Mouse (Mus musculus): ENCODE results near the gene Ift81. TPM values are rescaled to one million over a fixed set of nuclear protein-coding genes. Genes with fewer than 3 reads are reported as not detected.
"Not testable (repeated sequence)": the region's sequence is repeated elsewhere in the genome, so short reads cannot be mapped to it uniquely, and the experiment has no call there.

Gene Ift81
- total RNA-seq (2022) = 10 to 100 TPM; 64.5 to 96.2 (median 80.6) TPM

DNA sequence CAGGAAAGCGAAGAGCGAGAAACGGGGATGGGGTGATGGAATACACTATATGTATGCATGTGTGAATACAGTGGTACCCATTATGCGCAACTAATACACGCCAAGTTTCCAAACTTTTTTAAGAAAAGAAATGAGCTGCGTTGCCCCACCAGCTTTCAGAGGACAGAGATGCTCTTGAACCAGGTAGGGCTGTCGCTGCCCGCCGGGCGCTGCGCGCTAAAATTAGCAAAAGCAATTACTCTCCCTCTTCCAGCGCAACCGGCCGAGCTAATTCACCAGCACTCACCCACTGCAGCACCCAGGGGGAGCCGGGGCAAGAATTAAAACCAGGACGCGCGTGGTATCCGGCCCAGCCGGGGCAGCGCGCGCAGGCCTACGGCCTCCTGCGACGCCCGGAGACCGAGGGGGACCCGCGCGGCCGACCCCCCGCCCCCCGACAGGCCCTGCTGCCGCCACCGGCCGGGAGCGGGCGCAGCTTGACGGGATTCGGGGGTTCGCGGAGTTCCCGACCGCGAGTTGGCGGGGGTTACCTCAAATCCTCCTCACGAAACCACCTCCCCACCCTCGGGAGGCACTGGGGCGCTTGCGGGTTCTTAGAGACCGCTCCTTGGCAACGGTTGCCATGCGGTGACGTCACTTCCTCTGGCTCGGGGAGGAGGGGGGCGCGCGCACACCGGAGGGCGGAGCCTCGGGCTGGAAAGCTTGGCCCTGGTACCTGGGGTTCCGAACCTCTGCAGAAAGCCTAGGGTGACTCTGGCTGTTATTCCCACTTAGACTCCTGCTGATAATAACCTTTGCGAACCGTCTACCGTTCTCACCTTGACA lies at the start of gene Ift81:
Gene Ift81 (minus strand): TSS at position 611 of the 825 bp plus-strand sequence.
- peak; percentile 93 for DNase-seq (ENCODE audit: low spot score)

- no peak for DNase-seq (ENCODE audit: low spot score)
These were observed 48.2 kb upstream of the Ift81 start for GRCm38 (mm10) chr5:122662501-122662900.

DNA sequence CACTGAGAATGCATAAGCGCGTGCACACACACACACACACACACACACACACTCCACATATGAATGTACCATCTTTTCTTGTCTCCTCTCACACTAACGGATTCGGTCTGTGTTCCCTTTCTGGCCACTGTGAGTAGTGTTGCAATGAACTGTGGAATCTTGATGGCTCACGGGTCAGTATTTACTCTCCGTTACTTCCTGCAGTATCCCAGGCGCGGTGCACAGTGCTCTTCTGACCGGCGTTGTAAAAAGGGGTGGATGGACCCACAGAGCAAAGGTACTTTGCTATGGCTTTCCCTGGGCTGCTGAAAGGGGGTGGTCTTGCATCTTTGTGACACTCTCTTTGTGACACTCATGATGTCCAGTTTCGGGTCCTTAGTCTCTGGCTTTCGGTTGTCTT lies 42.5 kb upstream of the Ift81 start:
- DNase-seq (ENCODE audit: low spot score) = no peak

GRCm38 (mm10) chr5:122654268-122654573 lies 39.9 kb upstream of the Ift81 start:
- no peak for DNase-seq (ENCODE audit: low spot score)

- no peak for DNase-seq (ENCODE audit: low spot score)
These were observed 39.3 kb upstream of the Ift81 start for GRCm38 (mm10) chr5:122653446-122654267.

DNA sequence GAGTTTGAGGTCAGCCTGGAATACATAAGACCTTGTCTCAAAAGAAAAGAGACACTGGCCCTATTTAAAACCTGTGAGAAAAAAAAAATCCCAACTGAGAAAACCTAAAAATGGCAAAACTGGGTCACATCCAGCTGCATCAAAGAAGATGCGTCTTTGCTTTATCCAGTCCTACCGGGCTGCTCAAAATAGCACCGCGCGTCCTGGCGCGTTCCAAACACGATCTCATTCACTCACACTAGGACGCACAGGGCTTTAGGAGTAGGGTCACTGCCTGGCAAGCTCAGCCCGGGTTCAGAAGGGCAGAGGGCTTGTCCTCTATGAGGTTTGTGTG lies 38.8 kb upstream of the Ift81 start:
- DNase-seq (ENCODE audit: low spot score) = no peak

DNA sequence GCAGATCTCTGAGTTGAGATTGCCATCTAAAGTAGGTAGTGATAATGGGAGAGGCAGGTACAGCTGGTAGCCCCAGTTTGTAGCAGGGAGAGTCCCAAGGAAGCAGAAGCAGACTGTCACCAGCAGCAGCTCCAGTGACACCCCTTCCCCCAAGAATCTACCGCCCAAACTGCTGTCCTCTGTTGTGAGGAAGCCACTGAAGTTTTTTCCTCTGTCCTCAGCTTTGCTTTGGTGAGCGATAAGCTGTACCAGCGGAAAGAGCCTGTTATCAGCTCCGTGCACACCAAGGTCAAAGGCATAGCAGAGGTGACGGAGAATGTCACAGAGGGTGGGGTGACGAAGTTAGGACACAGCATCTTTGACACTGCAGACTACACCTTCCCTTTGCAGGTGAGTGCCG lies 38.2 kb upstream of the Ift81 start:
- no peak for DNase-seq (ENCODE audit: low spot score)

GRCm38 (mm10) chr5:122650100-122650499 lies 35.8 kb upstream of the Ift81 start:
- no peak for DNase-seq (ENCODE audit: low spot score)

DNA sequence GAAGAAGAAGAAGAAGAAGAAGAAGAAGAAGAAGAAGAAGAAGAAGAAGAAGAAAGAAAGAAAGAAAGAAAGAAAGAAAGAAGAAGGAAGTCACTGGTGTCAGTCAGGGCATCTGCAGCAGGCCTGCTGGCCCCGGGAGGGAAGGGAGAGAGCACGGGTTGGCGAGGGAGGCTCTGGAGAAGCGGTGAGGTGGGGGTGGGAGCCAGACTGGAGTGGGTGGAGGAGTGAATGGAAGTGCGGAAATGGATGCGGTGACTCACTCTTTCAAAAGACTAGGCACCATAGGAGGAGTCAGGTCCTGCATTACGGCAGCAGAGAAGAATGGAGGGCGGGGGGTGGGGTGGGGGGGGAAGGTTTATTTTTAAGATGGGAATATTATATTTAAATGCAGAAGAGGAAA lies 34.9 kb upstream of the Ift81 start:
- DNase-seq (ENCODE audit: low spot score) = no peak

DNA sequence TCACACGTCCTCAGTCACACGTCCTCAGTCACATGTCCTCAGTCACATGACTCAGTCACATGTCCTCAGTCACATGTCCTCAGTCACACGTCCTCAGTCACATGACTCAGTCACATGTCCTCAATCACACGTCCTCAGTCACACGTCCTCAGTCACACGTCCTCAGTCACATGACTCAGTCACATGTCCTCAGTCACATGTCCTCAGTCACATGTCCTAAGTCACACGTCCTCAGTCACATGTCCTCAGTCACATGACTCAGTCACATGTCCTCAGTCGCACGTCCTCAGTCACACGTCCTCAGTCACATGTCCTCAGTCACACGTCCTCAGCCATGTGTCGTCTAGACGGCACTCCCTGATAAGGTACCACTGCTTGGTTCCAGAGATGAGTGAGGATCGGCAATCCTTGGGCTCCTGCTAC lies 33.6 kb upstream of the Ift81 start:
- not testable (repeated sequence) for DNase-seq (ENCODE audit: low spot score)

GRCm38 (mm10) chr5:122647256-122647924 lies 33.1 kb upstream of the Ift81 start:
- DNase-seq (ENCODE audit: low spot score) = no peak

- DNase-seq (ENCODE audit: low spot score) = no peak
These were observed 31.7 kb upstream of the Ift81 start for GRCm38 (mm10) chr5:122646050-122646449.

DNA sequence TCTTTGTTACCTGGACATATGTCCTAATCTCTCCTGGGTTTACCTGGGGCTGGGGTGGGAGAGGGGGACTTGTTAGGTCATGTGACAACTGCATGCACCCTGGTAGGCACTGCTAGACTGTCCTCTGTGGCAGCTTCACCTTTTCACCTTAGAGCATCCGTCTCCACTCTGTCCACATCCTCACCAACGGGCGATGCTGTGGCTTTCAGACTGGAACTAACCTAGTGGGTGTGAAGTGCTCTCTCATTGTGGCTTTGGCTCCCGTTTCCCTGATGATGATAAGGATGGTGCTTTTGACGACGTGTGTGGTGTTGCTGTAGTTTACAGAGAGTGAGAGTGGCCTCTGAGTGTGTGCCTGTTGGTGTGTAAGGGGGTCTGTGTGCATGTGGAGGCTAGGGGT lies 31.0 kb upstream of the Ift81 start:
- DNase-seq (ENCODE audit: low spot score) = no peak

- DNase-seq (ENCODE audit: low spot score) = peak; percentile 45
These were observed 29.8 kb upstream of the Ift81 start for GRCm38 (mm10) chr5:122644111-122644607.

DNA sequence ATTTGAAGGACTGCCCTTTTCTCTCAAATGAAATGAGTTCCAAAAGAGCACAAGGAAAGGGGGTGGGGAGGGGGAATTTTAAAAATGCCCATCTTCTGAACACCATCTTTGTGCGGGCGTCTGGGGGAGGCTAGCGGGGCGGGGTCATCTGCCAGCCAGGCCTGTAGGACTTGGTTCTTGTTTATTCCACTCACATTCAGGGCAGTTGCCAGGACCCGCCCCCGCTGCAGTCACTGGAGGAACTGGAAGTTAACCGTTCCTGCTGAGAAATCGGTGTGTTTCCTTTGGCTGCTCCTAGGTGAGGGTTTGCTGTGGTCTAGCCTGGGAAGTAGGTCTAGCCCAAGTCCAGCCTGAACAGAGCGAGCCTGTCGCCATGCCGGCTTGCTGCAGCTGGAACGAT lies 29.4 kb upstream of the Ift81 start, which contains the start of gene P2rx7:
Gene P2rx7 (plus strand): TSS at position 211 of the 400 bp plus-strand sequence.
- peak; percentile 72 for DNase-seq (ENCODE audit: low spot score)

- no peak for DNase-seq (ENCODE audit: low spot score)
These were observed 25.7 kb upstream of the Ift81 start for GRCm38 (mm10) chr5:122639986-122640385.

- DNase-seq (ENCODE audit: low spot score) = no peak
These were observed 25.2 kb upstream of the Ift81 start for GRCm38 (mm10) chr5:122639517-122639916.

DNA sequence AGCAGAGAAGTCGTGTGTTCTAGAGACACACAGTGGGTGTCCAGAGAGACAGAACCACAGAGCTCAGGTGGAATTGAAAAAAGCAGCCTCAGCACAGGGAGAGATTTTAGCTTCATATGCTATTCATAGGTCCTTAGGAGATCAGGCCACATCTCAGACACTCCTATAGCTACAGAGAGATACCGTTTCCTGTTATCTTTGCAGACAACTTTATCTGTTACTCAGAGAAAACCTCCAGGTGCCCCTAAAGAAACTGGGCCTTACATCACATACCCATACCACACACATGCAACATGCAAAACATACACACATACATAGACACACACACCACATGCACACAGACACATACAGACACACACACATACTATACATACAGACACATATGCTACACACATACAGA lies 24.0 kb upstream of the Ift81 start:
- DNase-seq (ENCODE audit: low spot score) = no peak

DNA sequence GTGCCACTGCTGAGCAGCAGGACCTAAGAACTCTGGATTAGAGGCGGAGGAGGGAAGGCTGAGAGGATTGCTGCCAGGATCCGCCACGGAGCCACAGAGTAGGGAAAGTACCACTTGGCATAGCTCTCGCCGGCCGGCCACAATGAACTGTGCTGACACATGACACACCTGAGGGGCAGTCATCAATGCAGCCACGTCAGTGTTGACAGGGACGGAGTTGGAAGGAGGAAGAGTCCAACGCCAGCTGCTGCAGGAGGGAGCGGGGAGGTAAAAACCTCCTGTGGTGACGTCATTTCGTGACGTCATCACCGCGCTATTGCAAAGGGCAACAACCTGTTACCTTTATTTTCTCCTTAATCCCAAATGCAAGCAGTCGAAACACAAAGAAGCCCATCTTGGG lies 22.6 kb upstream of the Ift81 start:
- no peak for DNase-seq (ENCODE audit: low spot score)

DNA sequence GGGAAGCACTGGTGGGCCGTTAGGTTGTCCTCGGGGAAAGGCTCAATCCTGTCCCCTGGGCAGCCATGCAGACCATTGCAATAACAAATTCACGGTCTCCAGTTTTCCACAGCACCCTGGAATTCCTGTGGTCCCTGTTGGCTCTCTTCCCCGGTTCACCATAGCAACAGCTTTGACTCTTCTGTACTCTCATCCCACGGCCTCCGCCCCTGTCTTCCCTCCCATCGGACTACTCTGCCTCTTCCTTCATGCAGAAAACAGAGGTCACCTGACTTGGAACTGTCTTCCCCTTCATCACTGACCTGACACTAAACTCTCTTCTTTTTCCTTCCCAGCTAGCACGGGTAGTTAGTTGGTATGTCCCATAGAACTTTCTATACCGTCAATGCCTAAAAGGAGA lies 22.0 kb upstream of the Ift81 start:
- no peak for DNase-seq (ENCODE audit: low spot score)

DNA sequence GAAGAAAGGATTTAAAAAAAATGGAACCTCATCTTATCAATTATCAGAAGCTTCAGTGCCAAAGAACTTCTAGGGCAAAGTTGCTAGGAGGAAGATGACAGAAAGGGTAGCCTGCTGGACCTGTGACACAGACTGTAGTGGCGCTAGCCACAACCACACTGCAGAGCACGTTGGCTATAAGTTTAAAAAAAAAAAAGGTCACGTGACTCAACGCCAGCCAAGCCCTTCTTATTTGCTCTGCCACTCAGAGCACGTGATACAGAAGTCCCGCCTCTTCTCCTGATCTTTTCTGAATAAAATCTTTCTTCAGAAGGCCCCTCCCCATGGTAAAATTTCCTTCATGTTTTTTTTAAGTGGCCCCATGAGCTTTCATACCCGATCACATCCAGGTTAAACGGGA lies 20.9 kb upstream of the Ift81 start:
- no peak for DNase-seq (ENCODE audit: low spot score)

GRCm38 (mm10) chr5:122627243-122627642 lies 12.9 kb upstream of the Ift81 start:
- peak; percentile 92 for DNase-seq (ENCODE audit: low spot score)

Measured in heart, adult 8-10 months (tissue).